ENCODE assay signal across 32 mouse cellular contexts in genomic region chr11:19420143-19420542, GRCm38 (mm10).
DNase-seq lines count a peak whose midpoint lies in the region; ATAC-seq and TF ChIP-seq lines count a peak whose summit lies in the region.
"Had no signal": no experiment of that assay in that cellular context is flagged by ENCODE, and none has a peak within 500 bp of the region (broad histone marks: within the 10 kb centered on the region; RNA-seq: fewer than 3 reads in every experiment).

No protein-coding gene starts in this region.

- no peaks in the 10 kb centered on the region for H3K4me1 ChIP-seq in forebrain, embryonic 14.5 days (ENCODE audit: control insufficient read depth, insufficient read depth, low read length)
- H3K4me1 ChIP-seq in forebrain, embryonic 12.5 days, result no peaks in the 10 kb centered on the region
- H3K4me1 ChIP-seq in hindbrain, postnatal 0 days (ENCODE audit: insufficient read depth, low read length), result 0 out of 2 replicates have a peak, but pooled peaks cover 4% of the 10 kb centered on the region
- H3K4me1 ChIP-seq in hindbrain, embryonic 10.5 days (replicated peaks), result 0 out of 2 replicates have a peak, but pooled peaks cover 6% of the 10 kb centered on the region
- peaks cover 15% of the 10 kb centered on the region for H3K4me1 ChIP-seq in neural tube, embryonic 13.5 days (replicated peaks)
- no peaks in the 10 kb centered on the region for H3K4me1 ChIP-seq in forebrain, postnatal 0 days (ENCODE audit: insufficient read depth)
- H3K4me1 ChIP-seq: heart, embryonic 10.5 days; heart, embryonic 15.5 days; hindbrain, embryonic 13.5 days; midbrain, embryonic 10.5 days had no signal

- TF ChIP-seq CTCF in hindbrain, postnatal 0 days (IDR thresholded peaks at IDR 0.05; ENCODE audit: low read depth), result peak; percentile 32
- TF ChIP-seq CTCF in forebrain, postnatal 0 days (IDR thresholded peaks at IDR 0.05; ENCODE audit: low read depth), result peak; percentile 31

- no peaks in the 10 kb centered on the region for H3K36me3 ChIP-seq in forebrain, embryonic 14.5 days (ENCODE audit: control insufficient read depth, insufficient read depth, low read length)
- no peaks in the 10 kb centered on the region for H3K36me3 ChIP-seq in forebrain, embryonic 12.5 days (replicated peaks)
- no peaks in the 10 kb centered on the region for H3K36me3 ChIP-seq in hindbrain, postnatal 0 days (ENCODE audit: insufficient read depth, low read length)
- H3K36me3 ChIP-seq in hindbrain, embryonic 10.5 days, result no peaks in the 10 kb centered on the region
- no peaks in the 10 kb centered on the region for H3K36me3 ChIP-seq in neural tube, embryonic 13.5 days
- H3K36me3 ChIP-seq in forebrain, postnatal 0 days (ENCODE audit: insufficient read depth), result no peaks in the 10 kb centered on the region
- H3K36me3 ChIP-seq: heart, embryonic 10.5 days; heart, embryonic 15.5 days; hindbrain, embryonic 13.5 days; kidney, embryonic 15.5 days; midbrain, embryonic 10.5 days had no signal

- no peaks in the 10 kb centered on the region for H3K9me3 ChIP-seq in forebrain, embryonic 14.5 days (replicated peaks; ENCODE audit: control insufficient read depth, low read length)
- no peaks in the 10 kb centered on the region for H3K9me3 ChIP-seq in forebrain, embryonic 12.5 days
- no peaks in the 10 kb centered on the region for H3K9me3 ChIP-seq in hindbrain, postnatal 0 days (ENCODE audit: low read length)
- no peaks in the 10 kb centered on the region for H3K9me3 ChIP-seq in hindbrain, embryonic 10.5 days
- no peaks in the 10 kb centered on the region for H3K9me3 ChIP-seq in neural tube, embryonic 13.5 days
- H3K9me3 ChIP-seq in forebrain, postnatal 0 days (ENCODE audit: low read length), result no peaks in the 10 kb centered on the region
- H3K9me3 ChIP-seq: heart, embryonic 10.5 days; heart, embryonic 15.5 days; hindbrain, embryonic 13.5 days; kidney, embryonic 15.5 days; midbrain, embryonic 10.5 days had no signal

- peak; percentile 51 for DNase-seq in forebrain, embryonic 14.5 days (ENCODE audit: low spot score)
- DNase-seq in hindbrain, postnatal 0 days (ENCODE audit: low spot score), result peak; percentile 5
- no peak for DNase-seq in hindbrain, embryonic 10.5 days (ENCODE audit: low spot score)
- DNase-seq in neural tube, embryonic 10.5 days (ENCODE audit: extremely low spot score, low spot score), result no peak
- DNase-seq in forebrain, postnatal 0 days, result no peak
- DNase-seq: adrenal gland, adult 2 months; adrenal gland, postnatal 36 days; cerebellum, adult 2 months; cerebellum, postnatal 14 days; gastrocnemius, postnatal 10 days; kidney, adult 11 months; kidney, postnatal 36 days; layer of hippocampus, postnatal 36 days; liver; lung, adult 2 months; lung, postnatal 10 days; right cerebral cortex, postnatal 25 days; thymus, adult 2 months; thymus, postnatal 36 days had no signal

- no peak overlapping the region for H3K4me3 ChIP-seq in forebrain, embryonic 14.5 days (ENCODE audit: low read depth, low read length)
- no peak overlapping the region for H3K4me3 ChIP-seq in forebrain, embryonic 12.5 days (replicated peaks)
- H3K4me3 ChIP-seq in hindbrain, postnatal 0 days (ENCODE audit: low read length), result no peak overlapping the region
- no peak overlapping the region for H3K4me3 ChIP-seq in hindbrain, embryonic 10.5 days
- no peak overlapping the region for H3K4me3 ChIP-seq in neural tube, embryonic 13.5 days
- no peak overlapping the region for H3K4me3 ChIP-seq in forebrain, postnatal 0 days (ENCODE audit: low read depth, low read length)
- H3K4me3 ChIP-seq: erythroblast, embryonic 14.5 days; heart, embryonic 10.5 days; heart, embryonic 15.5 days; hindbrain, embryonic 13.5 days; kidney, embryonic 15.5 days; midbrain, embryonic 10.5 days; myocyte had no signal

- no peak overlapping the region for H3K27ac ChIP-seq in forebrain, embryonic 14.5 days (ENCODE audit: low read depth, low read length)
- no peak overlapping the region for H3K27ac ChIP-seq in forebrain, embryonic 12.5 days
- H3K27ac ChIP-seq in hindbrain, postnatal 0 days, result no peak overlapping the region
- H3K27ac ChIP-seq in hindbrain, embryonic 10.5 days, result no peak overlapping the region
- no peak overlapping the region for H3K27ac ChIP-seq in neural tube, embryonic 13.5 days (replicated peaks)
- H3K27ac ChIP-seq in forebrain, postnatal 0 days (ENCODE audit: low read depth, low read length), result no peak overlapping the region
- H3K27ac ChIP-seq: heart, embryonic 10.5 days; heart, embryonic 15.5 days; hindbrain, embryonic 13.5 days; kidney, embryonic 15.5 days; liver, embryonic 14.5 days; midbrain, embryonic 10.5 days had no signal

- H3K4me2 ChIP-seq in forebrain, embryonic 14.5 days (ENCODE audit: low read length), result no peak overlapping the region
- H3K4me2 ChIP-seq in forebrain, embryonic 12.5 days, result no peak overlapping the region
- H3K4me2 ChIP-seq in hindbrain, postnatal 0 days (ENCODE audit: low read depth, low read length), result no peak overlapping the region
- no peak overlapping the region for H3K4me2 ChIP-seq in neural tube, embryonic 13.5 days
- H3K4me2 ChIP-seq in forebrain, postnatal 0 days (ENCODE audit: low read depth), result no peak overlapping the region
- H3K4me2 ChIP-seq: heart, embryonic 15.5 days; hindbrain, embryonic 13.5 days; kidney, embryonic 15.5 days had no signal

- WGBS in forebrain, embryonic 14.5 days, result 27% methylated on average over 2 of the region's 2 CpGs
- 61% methylated on average over 2 of the region's 2 CpGs for WGBS in forebrain, embryonic 12.5 days
- 63% methylated on average over 2 of the region's 2 CpGs for WGBS in hindbrain, postnatal 0 days
- WGBS in hindbrain, embryonic 10.5 days, result 86% methylated on average over 2 of the region's 2 CpGs
- WGBS in neural tube, embryonic 13.5 days, result 81% methylated on average over 2 of the region's 2 CpGs
- WGBS in forebrain, postnatal 0 days, result 30% methylated on average over 2 of the region's 2 CpGs

- H3K27me3 ChIP-seq in forebrain, embryonic 14.5 days (replicated peaks; ENCODE audit: control insufficient read depth, insufficient read depth, low read length), result no peaks in the 10 kb centered on the region
- H3K27me3 ChIP-seq in forebrain, embryonic 12.5 days, result peaks cover 7% of the 10 kb centered on the region; the same call in 1 of the 2 replicates
- H3K27me3 ChIP-seq in hindbrain, postnatal 0 days (ENCODE audit: insufficient read depth, low read length), result no peaks in the 10 kb centered on the region
- H3K27me3 ChIP-seq in hindbrain, embryonic 10.5 days (ENCODE audit: insufficient read depth, poor library complexity, severe bottlenecking), result no peaks in the 10 kb centered on the region
- no peaks in the 10 kb centered on the region for H3K27me3 ChIP-seq in neural tube, embryonic 13.5 days
- H3K27me3 ChIP-seq in forebrain, postnatal 0 days (ENCODE audit: insufficient read depth, low read length), result no peaks in the 10 kb centered on the region
- H3K27me3 ChIP-seq: heart, embryonic 15.5 days; hindbrain, embryonic 13.5 days; kidney, embryonic 15.5 days had no signal

- no peak overlapping the region for H3K9ac ChIP-seq in forebrain, embryonic 14.5 days (ENCODE audit: low read length)
- no peak overlapping the region for H3K9ac ChIP-seq in forebrain, embryonic 12.5 days
- no peak overlapping the region for H3K9ac ChIP-seq in hindbrain, postnatal 0 days (replicated peaks; ENCODE audit: low read length)
- no peak overlapping the region for H3K9ac ChIP-seq in neural tube, embryonic 13.5 days
- H3K9ac ChIP-seq in forebrain, postnatal 0 days, result no peak overlapping the region
- H3K9ac ChIP-seq: heart, embryonic 15.5 days; hindbrain, embryonic 13.5 days; kidney, embryonic 15.5 days; liver, embryonic 14.5 days had no signal

- ATAC-seq in forebrain, embryonic 14.5 days, result peak; percentile 40; the same call in 1 of the 2 replicates
- no peak for ATAC-seq in forebrain, embryonic 12.5 days (ENCODE audit: low FRiP score)
- no peak for ATAC-seq in hindbrain, postnatal 0 days
- ATAC-seq in neural tube, embryonic 13.5 days (ENCODE audit: low read depth), result peak; percentile 47; the same call in 1 of the 2 replicates
- 0 out of 2 replicates have a peak, but pooled peaks have one; percentile 10 for ATAC-seq in forebrain, postnatal 0 days
- no peak for ATAC-seq in activated CD4-positive, CD25-positive, alpha-beta regulatory T cell, adult 4 months
- ATAC-seq: inflammation-experienced regulatory T-cells, adult 6 months; midbrain, embryonic 16.5 days had no signal

Comparison
In these comparisons a context has a peak if more than half of its experiments do, and no peak if none do; other contexts are left out.
1. ATAC-seq: peak in forebrain, embryonic 14.5 days (single experiment), neural tube, embryonic 13.5 days (single experiment) and forebrain, postnatal 0 days (single experiment); none in forebrain, embryonic 12.5 days (single experiment), hindbrain, postnatal 0 days (single experiment) and activated CD4-positive, CD25-positive, alpha-beta regulatory T cell, adult 4 months (single experiment).
2. DNase-seq: peak in forebrain, embryonic 14.5 days (single experiment) and hindbrain, postnatal 0 days (single experiment); none in hindbrain, embryonic 10.5 days (single experiment), neural tube, embryonic 10.5 days (single experiment) and forebrain, postnatal 0 days (single experiment).